Mouse (Mus musculus) c-Kit-positive CD71-positive TER-119-positive erythroid progenitor cells, embryonic 14.5 days (primary cell): ENCODE measurements around the gene Hist1h2bh.
"Not testable (repeated sequence)": the region's sequence is repeated elsewhere in the genome, so short reads cannot be mapped to it uniquely, and the experiment has no call there.

Experiments
- DNase-seq: peaks from one replicate; pipeline ENCODE4 v3.0.0-alpha.2; 2013; ENCODE audit warnings: low spot score

Gene Hist1h2bh

DNA sequence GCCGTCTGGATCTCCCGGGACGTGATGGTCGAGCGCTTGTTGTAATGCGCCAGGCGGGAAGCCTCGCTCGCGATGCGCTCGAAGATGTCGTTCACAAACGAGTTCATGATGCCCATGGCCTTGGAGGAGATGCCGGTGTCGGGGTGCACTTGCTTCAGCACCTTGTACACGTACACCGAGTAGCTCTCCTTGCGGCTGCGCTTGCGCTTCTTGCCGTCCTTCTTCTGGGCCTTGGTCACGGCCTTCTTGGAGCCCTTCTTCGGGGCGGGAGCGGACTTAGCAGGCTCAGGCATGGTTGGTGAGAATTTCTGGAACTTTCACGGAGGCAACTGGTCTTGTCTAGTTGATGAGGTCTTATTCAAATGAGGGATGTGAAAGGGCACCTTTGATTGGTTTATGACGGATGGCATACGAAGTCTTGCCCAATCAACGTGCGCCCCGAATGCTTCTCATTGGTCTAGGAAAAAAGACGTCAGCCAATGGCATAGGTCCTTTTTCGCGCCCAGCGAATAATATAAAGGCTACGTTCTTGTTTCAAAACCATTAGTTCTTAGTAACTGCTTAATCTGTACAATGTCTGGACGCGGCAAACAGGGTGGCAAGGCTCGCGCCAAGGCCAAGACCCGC is 30.8 kb upstream of the Hist1h2bh start, which contains the start of the genes Hist1h2bf and Hist1h2ad:
Gene Hist1h2bf, minus strand, starts transcription at position 299 of the 627 bp plus-strand sequence.
Gene Hist1h2ad, plus strand, starts transcription at position 484 of the 627 bp plus-strand sequence.
- DNase-seq: peak; percentile 99

GRCm38 (mm10) chr13:23573034-23573897 is 30.1 kb upstream of the Hist1h2bh start:
- DNase-seq: not testable (repeated sequence)

DNA sequence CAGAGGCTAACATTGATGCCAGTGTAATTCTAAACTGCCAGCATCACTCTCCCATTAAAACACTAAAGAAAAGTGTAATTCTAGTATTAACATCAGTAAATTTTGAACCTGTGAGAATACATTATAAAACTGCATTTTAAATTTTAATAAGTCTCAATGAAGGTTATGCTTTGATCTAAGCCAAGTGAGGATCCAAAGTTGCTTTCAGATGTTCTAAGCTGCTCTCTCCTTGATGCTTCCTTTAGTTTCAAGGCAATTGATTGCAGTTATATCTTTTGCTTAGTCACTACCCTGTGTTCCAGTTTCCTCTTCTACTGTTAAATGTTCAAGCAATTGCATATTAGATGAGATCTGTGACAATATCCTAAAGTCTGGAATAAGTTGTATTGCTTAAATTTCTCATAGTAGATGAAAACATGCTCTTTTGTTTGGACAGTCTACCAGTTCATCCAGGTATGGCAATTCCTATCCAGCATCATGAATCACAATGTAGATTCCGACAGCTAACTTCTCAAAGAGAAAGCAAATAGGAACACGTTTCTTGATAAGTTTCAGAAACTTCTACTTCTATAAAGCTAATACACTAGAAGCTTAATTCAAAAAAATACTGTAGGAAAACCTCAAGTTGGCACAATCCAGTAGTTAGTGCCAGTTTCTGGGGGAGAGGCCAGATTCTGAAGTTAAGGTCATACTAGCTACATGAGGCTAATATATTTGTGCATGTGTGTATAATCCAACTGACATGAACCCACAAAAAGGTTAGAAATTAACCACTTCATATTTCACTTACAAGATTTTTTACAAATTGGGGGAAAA is 29.2 kb upstream of the Hist1h2bh start:
- DNase-seq: no peak

- DNase-seq: peak; percentile 76
These were observed 28.5 kb upstream of the Hist1h2bh start for GRCm38 (mm10) chr13:23571504-23572217.

DNA sequence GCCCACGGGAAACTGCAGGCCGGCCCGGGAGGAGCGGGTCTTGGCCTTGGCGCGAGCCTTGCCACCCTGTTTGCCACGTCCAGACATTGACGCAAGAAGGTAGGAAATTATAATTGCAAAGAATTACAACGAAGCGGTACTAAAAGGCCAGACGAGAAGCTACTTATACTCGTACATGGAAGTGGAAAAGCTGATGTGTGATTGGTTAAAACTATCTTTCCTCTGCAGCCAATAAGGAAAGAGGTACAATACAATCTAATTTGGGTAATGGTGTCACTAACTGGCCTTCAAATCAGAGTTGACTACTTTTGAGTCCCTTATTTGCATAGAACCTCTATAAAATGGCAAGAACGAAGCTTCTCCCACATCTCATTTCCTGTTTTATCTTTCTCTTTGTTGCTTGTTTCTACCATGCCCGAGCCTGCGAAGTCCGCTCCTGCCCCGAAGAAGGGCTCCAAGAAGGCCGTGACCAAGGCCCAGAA is 27.9 kb upstream of the Hist1h2bh start, which contains the start of the genes Hist1h2ae and Hist1h2bg:
Gene Hist1h2ae, minus strand, starts transcription at position 199 of the 482 bp plus-strand sequence.
Gene Hist1h2bg, plus strand, starts transcription at position 375 of the 482 bp plus-strand sequence.
- DNase-seq: peak; percentile 97

DNA sequence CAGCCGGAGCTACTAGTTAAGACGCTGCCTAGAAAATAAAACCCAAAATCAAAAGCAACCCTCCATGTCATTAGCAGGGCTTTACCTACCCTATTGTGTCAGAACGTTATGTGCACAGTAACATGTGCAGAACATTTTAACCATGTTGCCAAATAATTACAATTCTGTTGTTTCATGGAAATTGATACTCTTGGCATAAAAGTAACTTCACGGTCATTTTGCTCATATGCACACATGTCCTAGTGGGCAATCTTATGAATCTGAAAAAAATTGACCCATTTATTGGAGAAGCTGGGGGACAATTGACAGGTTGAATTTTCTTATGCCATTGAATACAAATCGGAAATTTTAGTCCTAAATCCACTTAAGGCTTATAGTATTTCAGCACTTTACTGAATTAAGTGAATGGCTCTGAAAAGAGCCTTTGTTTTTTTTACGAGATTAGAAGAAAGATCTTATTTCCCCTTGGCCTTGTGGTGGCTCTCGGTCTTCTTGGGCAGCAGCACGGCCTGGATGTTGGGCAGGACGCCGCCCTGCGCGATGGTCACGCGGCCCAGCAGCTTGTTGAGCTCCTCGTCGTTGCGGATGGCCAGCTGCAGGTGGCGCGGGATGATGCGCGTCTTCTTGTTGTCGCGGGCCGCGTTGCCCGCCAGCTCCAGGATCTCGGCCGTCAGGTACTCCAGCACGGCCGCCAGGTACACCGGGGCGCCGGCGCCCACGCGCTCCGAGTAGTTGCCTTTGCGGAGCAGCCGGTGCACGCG is 27.2 kb upstream of the Hist1h2bh start:
- DNase-seq: not testable (repeated sequence)

- DNase-seq: no peak
These were observed 21.3 kb upstream of the Hist1h2bh start for GRCm38 (mm10) chr13:23564482-23564881.

DNA sequence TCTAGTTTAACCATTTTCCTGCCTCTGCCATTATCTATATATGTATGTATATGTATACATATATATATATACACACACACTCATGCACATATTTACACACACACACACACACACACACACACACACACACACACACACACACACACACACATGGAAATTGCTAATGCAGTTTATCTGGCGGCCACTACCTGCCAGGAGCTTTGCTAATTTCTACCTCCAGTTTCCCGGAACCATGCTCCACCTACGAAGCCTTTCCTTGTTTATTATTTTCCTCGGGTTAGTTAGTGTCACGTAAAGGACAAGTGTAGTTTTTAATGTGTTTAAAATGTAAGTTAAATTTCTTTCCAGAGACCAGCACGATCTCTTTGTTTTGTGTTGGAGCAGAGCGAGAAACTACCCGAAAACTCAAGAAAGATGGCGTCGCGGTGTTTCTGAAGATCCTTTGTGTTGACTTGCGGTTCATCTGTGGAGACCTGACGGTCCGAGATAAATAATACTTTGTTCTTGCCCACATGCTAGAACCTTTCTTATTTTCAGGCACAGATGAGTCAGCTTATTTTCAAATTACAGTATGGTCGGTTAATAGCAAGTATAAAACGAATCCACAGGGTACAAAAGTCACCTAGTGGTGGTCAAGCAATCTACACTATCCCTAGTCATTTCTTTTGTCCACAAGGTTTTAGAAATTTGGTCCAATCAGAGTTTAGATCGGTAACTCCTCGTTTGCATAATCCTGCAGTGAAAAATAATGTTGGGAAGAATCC is 19.7 kb upstream of the Hist1h2bh start:
- DNase-seq: peak; percentile 69

- peak; percentile 97 for DNase-seq
These were observed 18.9 kb upstream of the Hist1h2bh start, which contains the start of gene Hist1h3e for GRCm38 (mm10) chr13:23561883-23562659. TSS of gene Hist1h3e (minus strand) at chr13:23562369.

DNA sequence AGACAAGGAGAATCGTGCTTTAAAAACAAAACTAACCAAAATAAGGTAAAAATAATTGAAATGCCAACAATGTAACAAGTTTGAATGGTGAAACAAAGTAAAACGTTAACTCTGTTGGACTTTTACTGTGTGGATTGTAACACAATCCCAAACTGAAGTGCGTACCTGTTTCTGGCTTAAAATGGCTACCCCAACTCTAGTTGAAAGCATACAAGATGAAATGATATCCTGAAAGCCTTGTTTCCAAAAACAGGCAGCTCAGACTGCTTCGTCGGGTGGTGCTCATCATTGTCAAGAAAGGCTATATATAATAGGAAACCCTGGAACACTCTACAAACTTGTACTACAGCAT is 18.3 kb upstream of the Hist1h2bh start:
- not testable (repeated sequence) for DNase-seq

DNA sequence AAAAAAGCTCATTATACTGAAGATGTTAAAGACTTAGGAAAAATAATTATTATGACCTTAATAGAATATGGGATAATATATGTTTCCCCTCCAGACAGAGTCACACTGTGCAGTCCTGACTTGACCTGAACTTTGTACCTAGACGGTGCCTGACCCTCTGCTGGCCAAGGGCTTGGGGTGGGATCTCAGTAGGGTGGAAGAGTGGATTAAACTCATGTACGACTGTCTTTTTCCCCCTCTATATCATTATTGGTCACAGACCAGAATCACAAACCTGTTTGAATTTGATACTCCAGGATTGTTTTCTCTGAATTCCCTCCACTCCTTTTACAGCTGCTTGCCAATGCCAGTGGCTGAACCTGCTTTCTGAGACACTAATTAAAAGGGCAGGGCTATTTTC is 17.5 kb upstream of the Hist1h2bh start:
- not testable (repeated sequence) for DNase-seq

DNA sequence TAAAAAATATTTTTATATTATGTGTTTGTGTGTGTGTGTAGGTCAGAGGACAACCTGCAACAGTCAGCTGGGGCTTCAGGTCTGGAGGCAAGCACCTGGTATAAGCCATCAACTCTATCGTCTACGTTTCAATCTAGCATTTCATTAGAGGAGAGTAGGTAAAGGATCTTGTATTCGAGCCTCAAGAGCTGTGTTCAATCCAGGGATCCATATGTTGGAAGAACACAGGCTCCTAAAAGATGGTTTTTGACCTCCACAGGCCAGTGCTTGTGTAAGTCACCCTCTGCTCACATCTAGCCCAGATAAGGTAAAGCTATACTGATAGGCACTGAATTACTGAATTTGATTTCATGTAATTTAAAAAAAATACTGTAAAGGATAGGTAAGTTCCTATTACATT is 13.7 kb upstream of the Hist1h2bh start:
- DNase-seq: no peak

- DNase-seq: peak; percentile 92
These were observed 12.7 kb upstream of the Hist1h2bh start for GRCm38 (mm10) chr13:23555839-23556416.

- DNase-seq: peak; percentile 96
These were observed 12.0 kb upstream of the Hist1h2bh start for GRCm38 (mm10) chr13:23554925-23555838.

DNA sequence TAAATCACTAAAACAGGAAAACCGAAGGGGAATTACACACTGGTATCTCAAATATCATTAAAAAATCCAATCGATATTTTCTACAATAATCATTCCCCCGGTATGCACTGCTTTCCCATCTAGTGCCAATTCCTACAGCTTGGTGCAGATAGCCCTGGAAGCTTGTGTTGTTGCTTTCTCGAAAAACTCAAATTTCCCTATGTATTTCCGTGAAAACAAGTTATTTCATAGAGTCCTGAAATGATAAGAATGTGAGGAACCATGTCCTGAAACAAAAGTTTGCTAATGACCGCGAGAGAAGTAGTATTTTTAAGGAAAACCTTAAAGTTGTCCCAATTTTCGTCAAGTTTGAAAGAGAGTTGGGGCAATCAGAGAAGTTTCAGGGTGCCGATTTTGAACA is 11.2 kb upstream of the Hist1h2bh start:
- DNase-seq: no peak

GRCm38 (mm10) chr13:23552962-23553361 is 9.8 kb upstream of the Hist1h2bh start, which contains the start of gene Hist1h1d:
TSS of gene Hist1h1d (plus strand) at chr13:23553262.
- no peak for DNase-seq
